Mouse (Mus musculus): ENCODE measurements around the gene Ipo4. TPM values are rescaled to one million over a fixed set of nuclear protein-coding genes. Genes with fewer than 3 reads are reported as not detected.

Gene Ipo4
- polyA plus RNA-seq, 1 experiment from 2014 or later = 107 TPM

DNA sequence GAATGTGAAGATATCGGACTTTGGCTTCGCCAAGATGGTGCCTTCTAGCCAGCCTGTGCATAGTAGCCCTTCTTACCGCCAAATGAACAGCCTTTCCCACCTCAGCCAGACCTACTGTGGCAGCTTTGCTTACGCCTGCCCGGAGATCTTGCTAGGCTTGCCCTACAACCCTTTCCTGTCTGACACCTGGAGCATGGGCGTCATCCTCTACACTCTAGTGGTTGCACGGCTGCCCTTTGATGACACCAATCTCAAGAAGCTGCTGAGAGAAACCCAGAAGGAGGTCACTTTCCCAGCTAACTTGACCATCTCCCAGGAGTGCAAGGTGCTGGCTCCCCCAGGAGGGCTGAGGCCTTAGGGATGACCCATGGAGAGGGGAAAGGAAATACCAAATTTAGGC is 15.8 kb upstream of the Ipo4 start:
- Histone ChIP-seq H3K9me3 (no peaks in the 10 kb centered on the region), H3K36me3 (peaks cover 8% of the 10 kb centered on the region; the same call in 1 of the 2 replicates), H3K4me3 (no peak overlapping the region), H3K27me3 (no peaks in the 10 kb centered on the region), H3K9ac (no peak overlapping the region), H3K4me2 (no peak overlapping the region), H3K4me1 (0 out of 2 replicates have a peak, but pooled peaks cover 3% of the 10 kb centered on the region), H3K27ac (no peak overlapping the region)
- 76% methylated on average over 7 of the region's 7 CpGs for WGBS
- ATAC-seq (ENCODE audit: insufficient number of reproducible peaks, low FRiP score, low TSS enrichment, low read depth) = no peak

DNA sequence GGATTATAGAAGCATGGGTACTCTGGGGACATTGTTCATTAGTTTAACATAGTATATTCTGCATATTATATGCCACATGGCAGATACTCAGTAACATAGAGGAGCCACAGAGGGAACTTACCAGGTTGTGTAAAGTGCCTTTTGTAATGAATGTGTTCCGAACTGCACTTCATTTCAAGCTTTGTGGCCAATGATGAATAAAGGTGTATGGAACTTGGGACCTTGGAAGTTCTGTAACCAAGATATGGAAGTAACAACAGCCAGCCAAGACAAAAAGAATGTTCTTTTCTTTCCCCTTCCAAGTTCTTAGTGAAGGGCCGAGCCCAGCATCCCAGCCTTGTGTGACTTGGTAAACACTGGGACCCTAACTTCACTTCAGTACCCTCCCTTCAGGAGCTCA is 14.1 kb upstream of the Ipo4 start, which contains the start of gene Tssk4:
TSS of gene Tssk4 (plus strand) at position 301 of the 400 bp plus-strand sequence.
- no peaks in the 10 kb centered on the region for H3K27me3 ChIP-seq
- H3K4me1 ChIP-seq = peaks cover 6% of the 10 kb centered on the region
- no peak within 1 kb of the TSS for H3K9ac ChIP-seq
- no peak for ATAC-seq (ENCODE audit: insufficient number of reproducible peaks, low FRiP score, low TSS enrichment, low read depth)
- H3K36me3 ChIP-seq = peaks cover 10% of the 10 kb centered on the region; the same call in 1 of the 2 replicates
- WGBS = 88% methylated on average over 2 of the region's 2 CpGs
- no peaks in the 10 kb centered on the region for H3K9me3 ChIP-seq
- H3K27ac ChIP-seq = no peak within 1 kb of the TSS
- no peak within 1 kb of the TSS for H3K4me2 ChIP-seq
- no peak within 1 kb of the TSS for H3K4me3 ChIP-seq

DNA sequence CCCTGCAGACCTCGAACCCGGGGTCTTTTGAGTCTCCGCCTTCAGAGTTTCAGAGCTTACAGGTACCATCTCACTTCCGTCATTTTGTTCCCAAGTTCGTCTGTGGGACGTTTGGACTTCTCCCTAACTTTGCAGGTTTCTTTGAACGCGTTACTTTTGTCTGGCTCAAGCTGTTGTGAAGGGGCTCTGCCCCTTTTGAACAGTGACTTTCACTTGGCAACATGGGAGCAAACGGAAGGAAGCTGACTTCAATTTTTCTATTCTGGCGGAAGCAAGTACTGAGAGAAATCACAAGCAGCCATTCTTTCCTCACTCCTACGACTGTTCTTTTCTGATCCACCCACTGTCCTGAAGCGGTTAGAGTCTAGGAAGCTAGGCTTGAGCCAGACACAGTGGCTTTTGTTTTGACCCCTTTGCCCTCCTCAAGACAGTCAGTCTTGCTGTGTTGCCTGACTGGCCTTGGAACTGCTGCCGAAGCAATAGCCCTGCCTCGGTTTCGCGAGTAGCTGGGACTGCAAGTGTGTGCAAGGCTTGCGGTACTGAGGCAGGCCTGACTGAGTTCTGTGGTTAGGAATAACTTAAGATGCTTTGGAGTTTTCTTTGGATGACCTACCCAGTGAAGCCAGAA is 8.6 kb upstream of the Ipo4 start:
- H3K36me3 ChIP-seq = peaks cover 35% of the 10 kb centered on the region
- H3K9ac ChIP-seq = peak overlapping the region; percentile 98
- no peaks in the 10 kb centered on the region for H3K9me3 ChIP-seq
- no peaks in the 10 kb centered on the region for H3K27me3 ChIP-seq
- H3K4me2 ChIP-seq = peak overlapping the region; percentile 71
- peak overlapping the region; percentile 98 for H3K4me3 ChIP-seq
- H3K27ac ChIP-seq = peak overlapping the region; percentile 96
- 27% methylated on average over 17 of the region's 17 CpGs for WGBS
- H3K4me1 ChIP-seq = peaks cover 23% of the 10 kb centered on the region
- no peak for ATAC-seq (ENCODE audit: insufficient number of reproducible peaks, low FRiP score, low TSS enrichment, low read depth)

DNA sequence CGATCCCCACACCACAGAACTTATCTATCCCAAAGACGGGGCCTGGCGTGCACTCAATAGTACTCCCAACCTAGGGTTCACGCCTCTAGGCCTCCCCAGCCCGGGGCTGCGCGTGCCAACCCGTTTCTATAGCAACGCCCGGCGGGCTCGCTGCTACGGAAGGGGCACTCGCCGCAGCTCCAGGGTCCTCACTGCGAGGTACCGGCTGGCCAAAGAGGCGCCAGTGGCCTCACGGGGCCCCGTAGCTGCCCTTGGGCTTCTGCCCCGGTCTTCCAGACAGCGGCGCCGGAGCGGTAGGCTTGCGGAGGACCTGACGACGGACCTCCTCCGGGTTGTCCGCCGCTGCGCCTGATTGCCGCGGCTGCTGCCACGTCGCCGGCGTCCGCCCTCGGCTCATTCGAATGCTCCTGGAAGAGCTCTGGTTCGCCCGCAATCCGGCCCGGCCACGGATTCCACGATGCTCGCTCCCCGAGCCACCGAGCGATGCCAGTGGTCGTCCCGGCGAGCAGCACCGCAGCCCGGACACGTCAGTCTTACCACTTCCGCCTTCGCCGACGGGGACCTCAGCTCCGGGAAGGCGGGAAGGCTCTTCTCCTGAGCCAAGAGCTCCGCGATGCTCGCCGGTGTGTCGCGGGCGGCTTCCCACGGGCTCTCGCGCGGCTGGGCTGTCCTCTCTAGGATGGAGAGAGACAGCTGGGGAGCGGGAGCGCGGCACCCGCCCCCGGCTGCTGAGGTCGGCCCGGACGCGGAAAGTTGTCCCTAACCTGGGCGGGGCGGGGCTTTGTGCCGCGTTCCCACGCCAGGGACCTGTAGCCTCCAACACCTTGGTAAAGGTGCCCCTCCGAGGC is 7.5 kb upstream of the Ipo4 start, which contains the start of gene Tm9sf1:
TSS of gene Tm9sf1 (minus strand) at position 747 of the 848 bp plus-strand sequence.
- WGBS = under 1% methylated on average over 88 of the region's 89 CpGs
- ATAC-seq (ENCODE audit: insufficient number of reproducible peaks, low FRiP score, low TSS enrichment, low read depth) = peak; percentile 80

DNA sequence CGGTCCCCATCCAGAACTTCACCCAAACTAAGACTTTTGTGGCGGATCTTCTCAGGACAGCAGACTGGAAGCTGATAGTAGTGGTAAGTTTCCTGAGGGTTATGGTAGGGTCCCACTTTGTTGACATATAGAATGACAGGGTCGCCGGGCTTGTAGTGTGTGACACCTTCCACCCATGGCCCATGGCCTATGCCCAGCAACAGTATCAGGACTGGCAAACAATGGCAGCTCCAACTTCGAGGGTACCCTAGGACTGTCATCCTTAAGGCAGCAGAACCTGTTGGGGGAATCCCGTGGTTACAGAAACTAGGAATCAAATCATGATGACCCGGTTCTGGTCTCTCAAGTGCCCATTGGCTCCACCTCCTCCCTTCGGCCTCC is 6.9 kb upstream of the Ipo4 start:
- WGBS = 22% methylated on average over 8 of the region's 8 CpGs
- Histone ChIP-seq H3K27me3 (no peaks in the 10 kb centered on the region), H3K27ac (peak overlapping the region; percentile 96), H3K4me2 (peak overlapping the region; percentile 71), H3K4me1 (peaks cover 23% of the 10 kb centered on the region), H3K4me3 (peak overlapping the region; percentile 98), H3K9me3 (no peaks in the 10 kb centered on the region), H3K9ac (peak overlapping the region; percentile 98), H3K36me3 (peaks cover 50% of the 10 kb centered on the region)
- 0 out of 2 replicates have a peak, but pooled peaks have one; percentile 1 for ATAC-seq (ENCODE audit: insufficient number of reproducible peaks, low FRiP score, low TSS enrichment, low read depth)

More for the DNA sequence above, 7.5 kb upstream of the Ipo4 start, which contains the start of gene Tm9sf1:
- Histone ChIP-seq H3K4me3 (peak within 1 kb of the TSS; percentile 98), H3K4me2 (peak within 1 kb of the TSS; percentile 71), H3K27me3 (no peaks in the 10 kb centered on the region), H3K9me3 (no peaks in the 10 kb centered on the region), H3K9ac (peak within 1 kb of the TSS; percentile 98), H3K4me1 (peaks cover 23% of the 10 kb centered on the region), H3K36me3 (peaks cover 44% of the 10 kb centered on the region), H3K27ac (peak within 1 kb of the TSS; percentile 96)

DNA sequence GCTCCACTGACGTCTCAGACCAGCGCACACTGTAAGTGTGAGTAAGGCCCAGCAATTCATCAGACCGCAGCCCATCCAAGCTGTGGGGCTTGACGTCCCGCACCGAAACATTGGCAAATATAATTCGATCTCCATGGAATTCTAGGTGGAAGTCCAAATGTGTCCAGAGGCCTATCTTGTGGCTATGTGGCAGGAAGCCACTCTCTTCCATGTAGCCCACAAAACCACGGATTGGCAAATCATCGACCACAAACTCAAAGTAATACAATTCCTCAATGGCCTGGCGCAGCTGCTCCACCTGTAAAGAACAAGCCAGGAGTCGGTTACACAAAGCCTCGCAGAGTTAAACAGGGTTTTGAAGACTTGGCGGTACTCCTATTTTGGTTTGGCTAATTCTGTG is 5.5 kb upstream of the Ipo4 start:
- H3K36me3 ChIP-seq = peaks cover 55% of the 10 kb centered on the region
- no peak overlapping the region for H3K4me3 ChIP-seq
- H3K9ac ChIP-seq = no peak overlapping the region
- H3K4me1 ChIP-seq = peaks cover 23% of the 10 kb centered on the region
- no peaks in the 10 kb centered on the region for H3K9me3 ChIP-seq
- H3K4me2 ChIP-seq = no peak overlapping the region
- no peak overlapping the region for H3K27ac ChIP-seq
- ATAC-seq (ENCODE audit: insufficient number of reproducible peaks, low FRiP score, low TSS enrichment, low read depth) = no peak
- no peaks in the 10 kb centered on the region for H3K27me3 ChIP-seq
- WGBS = 93% methylated on average over 13 of the region's 13 CpGs

DNA sequence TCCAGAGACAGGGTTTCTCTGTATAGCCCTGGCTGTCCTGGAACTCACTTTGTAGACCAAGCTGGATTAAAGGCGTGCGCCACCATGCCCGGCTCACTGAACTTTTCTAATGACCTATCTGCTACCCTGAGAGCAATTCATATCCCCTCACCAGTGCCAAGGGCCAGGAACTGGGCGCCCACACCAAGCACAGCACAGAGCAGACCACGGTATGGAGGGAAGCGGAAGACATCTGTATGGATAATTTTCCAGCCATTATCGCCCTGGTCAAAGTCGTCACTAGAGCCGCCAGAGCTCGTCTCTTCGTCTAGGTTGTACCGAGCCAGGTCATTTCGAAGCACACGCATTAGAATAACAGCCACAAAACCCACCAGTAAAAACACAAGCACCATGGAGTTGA is 5.1 kb upstream of the Ipo4 start:
- peaks cover 23% of the 10 kb centered on the region for H3K4me1 ChIP-seq
- no peak for ATAC-seq (ENCODE audit: insufficient number of reproducible peaks, low FRiP score, low TSS enrichment, low read depth)
- H3K27ac ChIP-seq = no peak overlapping the region
- H3K4me2 ChIP-seq = no peak overlapping the region
- no peak overlapping the region for H3K9ac ChIP-seq
- WGBS = 93% methylated on average over 14 of the region's 14 CpGs
- no peaks in the 10 kb centered on the region for H3K27me3 ChIP-seq
- peaks cover 57% of the 10 kb centered on the region for H3K36me3 ChIP-seq
- H3K9me3 ChIP-seq = no peaks in the 10 kb centered on the region
- no peak overlapping the region for H3K4me3 ChIP-seq

DNA sequence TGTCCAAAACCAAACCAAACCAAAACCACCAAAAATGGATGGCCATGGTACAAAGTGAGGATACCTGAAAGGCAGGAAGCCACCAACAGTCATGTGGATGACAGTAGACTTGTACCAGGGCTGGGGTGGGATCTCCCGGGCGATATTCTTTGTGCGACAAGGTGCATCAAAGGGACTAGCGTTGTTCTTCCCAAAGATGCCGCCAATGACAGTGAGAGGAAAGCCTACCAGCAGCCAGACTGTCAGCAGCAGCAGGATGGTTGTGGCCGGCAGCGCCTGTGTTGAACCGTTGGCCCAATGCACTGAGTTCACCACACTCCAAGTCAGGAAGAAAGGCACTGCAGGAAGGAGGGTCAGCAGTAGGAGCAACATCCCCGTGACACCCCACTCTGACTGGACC is 2.0 kb upstream of the Ipo4 start, which contains the start of gene Gm49378:
TSS of gene Gm49378 (minus strand) at position 101 of the 400 bp plus-strand sequence.
- Histone ChIP-seq H3K9me3 (no peaks in the 10 kb centered on the region), H3K4me3 (no peak within 1 kb of the TSS), H3K9ac (no peak within 1 kb of the TSS), H3K36me3 (peaks cover 73% of the 10 kb centered on the region), H3K4me2 (no peak within 1 kb of the TSS), H3K27me3 (no peaks in the 10 kb centered on the region), H3K27ac (no peak within 1 kb of the TSS), H3K4me1 (peaks cover 24% of the 10 kb centered on the region)
- WGBS = 94% methylated on average over 9 of the region's 9 CpGs
- no peak for ATAC-seq (ENCODE audit: insufficient number of reproducible peaks, low FRiP score, low TSS enrichment, low read depth)

DNA sequence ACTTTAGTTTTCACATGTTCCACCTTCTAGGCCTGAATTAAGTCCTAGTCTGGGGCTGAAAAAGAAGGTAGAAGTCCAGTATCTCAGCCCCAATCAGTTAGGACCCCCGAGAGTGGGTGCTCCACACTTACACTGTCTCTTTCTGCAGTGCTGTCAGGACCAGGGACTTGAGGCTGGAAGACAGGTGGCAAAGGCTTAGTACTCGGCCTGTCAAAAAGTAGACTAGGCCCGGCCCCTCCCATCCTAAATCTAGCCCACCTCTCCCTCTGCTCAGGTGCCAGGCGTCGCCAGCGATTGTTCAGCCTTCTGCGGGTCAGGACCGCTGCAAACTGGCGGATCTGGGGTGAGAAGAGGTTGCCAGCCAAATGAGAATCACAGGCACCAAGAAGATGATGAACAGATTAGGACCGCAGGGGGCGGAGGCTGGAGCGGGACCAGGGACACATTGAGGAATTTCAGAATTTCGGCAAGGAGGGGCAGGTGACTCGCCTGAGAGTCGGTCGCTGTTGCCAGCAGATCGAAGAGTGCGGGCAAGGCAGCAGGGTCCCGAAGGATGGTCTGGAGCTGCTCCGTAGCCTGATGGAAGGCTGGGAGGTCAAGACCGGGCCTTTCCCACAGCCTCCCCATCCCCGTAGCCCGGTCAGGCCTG is 759 bp downstream of the Ipo4 start:
- Histone ChIP-seq H3K27me3 (no peaks in the 10 kb centered on the region), H3K36me3 (peaks cover 82% of the 10 kb centered on the region), H3K9ac (peak overlapping the region; percentile 87), H3K9me3 (no peaks in the 10 kb centered on the region), H3K4me2 (peak overlapping the region; percentile 80), H3K4me1 (peaks cover 14% of the 10 kb centered on the region), H3K4me3 (peak overlapping the region; percentile 78), H3K27ac (peak overlapping the region; percentile 89)
- peak; percentile 57 for ATAC-seq (ENCODE audit: insufficient number of reproducible peaks, low FRiP score, low TSS enrichment, low read depth)
- 3% methylated on average over 23 of the region's 23 CpGs for WGBS

DNA sequence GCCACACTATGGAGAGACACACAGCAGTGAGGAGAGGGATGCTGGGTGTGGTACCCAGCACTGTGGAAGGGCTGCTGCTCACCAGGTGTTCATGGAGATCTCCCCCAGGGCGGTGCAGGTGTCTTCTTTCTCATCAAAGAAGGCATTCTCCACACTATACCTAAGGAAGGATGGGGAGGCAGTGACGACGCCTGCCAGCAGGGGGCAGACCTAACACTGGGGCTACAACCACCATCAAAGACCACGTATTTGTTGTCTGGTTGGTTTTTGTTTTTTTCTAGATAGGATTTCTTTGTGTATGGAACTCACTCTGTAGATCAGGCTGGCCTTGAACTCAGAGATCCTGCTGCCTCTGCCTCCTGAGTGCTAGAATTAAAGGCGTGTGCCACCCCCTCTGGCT is 6.4 kb downstream of the Ipo4 start:
- WGBS = 56% methylated on average over 5 of the region's 5 CpGs

DNA sequence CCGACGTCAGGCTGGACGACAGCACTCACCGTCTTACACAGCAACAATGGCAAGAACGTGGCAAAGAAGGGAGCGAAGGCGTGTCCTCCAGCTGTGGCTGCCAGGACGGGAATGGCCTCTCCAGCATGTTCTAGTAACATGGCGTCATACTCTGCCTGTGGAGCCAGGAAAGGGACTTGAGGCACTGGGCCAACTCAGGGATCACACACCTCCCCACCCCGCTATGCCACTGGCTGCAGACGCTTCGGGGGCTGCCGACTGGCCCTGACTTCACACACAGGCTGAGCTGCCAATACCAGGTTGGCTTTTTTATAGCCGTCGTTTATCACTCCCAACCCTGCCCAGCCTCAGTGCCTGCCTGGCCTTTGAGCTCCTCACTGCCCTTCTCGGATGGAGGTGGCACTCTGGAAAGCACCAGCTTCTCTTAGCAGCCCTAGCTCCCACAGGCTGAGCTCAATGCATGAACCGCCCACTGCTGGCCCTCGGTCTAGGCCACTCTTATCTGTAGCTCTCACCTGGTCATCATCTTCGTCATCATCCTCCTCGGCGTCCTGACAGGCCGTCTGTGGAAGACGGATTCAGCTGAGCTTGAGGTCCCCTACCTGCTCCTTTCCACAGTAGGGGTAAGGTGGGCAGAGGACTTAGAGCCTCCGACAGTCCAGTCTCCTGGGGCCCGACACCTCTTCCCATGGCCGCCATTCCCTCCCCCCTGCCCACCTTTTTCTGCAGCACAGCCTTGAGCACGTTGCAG is 7.5 kb downstream of the Ipo4 start:
- ATAC-seq (ENCODE audit: insufficient number of reproducible peaks, low FRiP score, low TSS enrichment, low read depth) = no peak
- Histone ChIP-seq H3K36me3 (peaks cover 98% of the 10 kb centered on the region), H3K4me2 (no peak overlapping the region), H3K27ac (no peak overlapping the region), H3K9ac (no peak overlapping the region), H3K4me1 (no peaks in the 10 kb centered on the region), H3K9me3 (no peaks in the 10 kb centered on the region), H3K4me3 (no peak overlapping the region), H3K27me3 (no peaks in the 10 kb centered on the region)
- 80% methylated on average over 27 of the region's 27 CpGs for WGBS

More for the DNA sequence above, 6.4 kb downstream of the Ipo4 start:
- no peak overlapping the region for H3K4me2 ChIP-seq
- no peak overlapping the region for H3K4me3 ChIP-seq
- no peak overlapping the region for H3K27ac ChIP-seq
- H3K36me3 ChIP-seq = peaks cover 100% of the 10 kb centered on the region
- no peaks in the 10 kb centered on the region for H3K9me3 ChIP-seq
- ATAC-seq (ENCODE audit: insufficient number of reproducible peaks, low FRiP score, low TSS enrichment, low read depth) = no peak
- H3K27me3 ChIP-seq = no peaks in the 10 kb centered on the region
- H3K9ac ChIP-seq = no peak overlapping the region
- H3K4me1 ChIP-seq = peaks cover 6% of the 10 kb centered on the region

Data from limb, embryonic 15.5 days (tissue).